Mouse (Mus musculus) frontal cortex, postnatal 36 days (tissue): ENCODE measurements around the gene Aplp2.

Source experiments
- DNase-seq, 2 experiments: peaks; one replicate each; pipeline ENCODE4 v3.0.0; 2022; ENCODE audit warnings: low spot score in 2 of 2

The Aplp2 gene

GRCm38 (mm10) chr9:31211690-31212499, at the start of gene Aplp2:
TSS of gene Aplp2 (minus strand) at chr9:31211815.
- peak; percentile 97 for DNase-seq

GRCm38 (mm10) chr9:31260219-31260618, 48.6 kb upstream of the Aplp2 start:
- DNase-seq, result no peak

GRCm38 (mm10) chr9:31258237-31258636, 46.6 kb upstream of the Aplp2 start:
- no peak for DNase-seq

- DNase-seq, result no peak
These were observed 44.3 kb upstream of the Aplp2 start for GRCm38 (mm10) chr9:31255953-31256352.

- DNase-seq, result no peak
These were observed 43.0 kb upstream of the Aplp2 start for GRCm38 (mm10) chr9:31254697-31255004.

GRCm38 (mm10) chr9:31253866-31254696, 42.5 kb upstream of the Aplp2 start:
- no peak for DNase-seq

- no peak for DNase-seq
These were observed 41.7 kb upstream of the Aplp2 start for GRCm38 (mm10) chr9:31253311-31253734.

- DNase-seq, result no peak
These were observed 40.7 kb upstream of the Aplp2 start for GRCm38 (mm10) chr9:31252182-31252799.

- DNase-seq, result no peak
These were observed 36.0 kb upstream of the Aplp2 start for GRCm38 (mm10) chr9:31247447-31248220.

- DNase-seq, result no peak
These were observed 34.8 kb upstream of the Aplp2 start for GRCm38 (mm10) chr9:31246421-31246820.

- DNase-seq, result no peak
These were observed 33.4 kb upstream of the Aplp2 start for GRCm38 (mm10) chr9:31245006-31245405.

- DNase-seq, result no peak
These were observed 32.3 kb upstream of the Aplp2 start for GRCm38 (mm10) chr9:31243939-31244333.

- no peak for DNase-seq
These were observed 31.8 kb upstream of the Aplp2 start for GRCm38 (mm10) chr9:31243306-31243938.

GRCm38 (mm10) chr9:31241208-31241699, 29.6 kb upstream of the Aplp2 start:
- DNase-seq, result no peak

GRCm38 (mm10) chr9:31240522-31241207, 29.1 kb upstream of the Aplp2 start:
- DNase-seq, result no peak

GRCm38 (mm10) chr9:31239551-31239950, 27.9 kb upstream of the Aplp2 start:
- DNase-seq, result no peak

GRCm38 (mm10) chr9:31238526-31238925, 26.9 kb upstream of the Aplp2 start:
- no peak for DNase-seq

GRCm38 (mm10) chr9:31236079-31236478, 24.5 kb upstream of the Aplp2 start:
- no peak for DNase-seq

GRCm38 (mm10) chr9:31235489-31235888, 23.9 kb upstream of the Aplp2 start:
- DNase-seq, result no peak

- DNase-seq, result no peak
These were observed 23.4 kb upstream of the Aplp2 start for GRCm38 (mm10) chr9:31235030-31235429.

GRCm38 (mm10) chr9:31226541-31226940, 14.9 kb upstream of the Aplp2 start:
- DNase-seq, result no peak
